Mouse (Mus musculus) bone marrow, adult 2 months (tissue): Measurements from ENCODE around the gene Gimap8. TPM values are rescaled to one million over a fixed set of nuclear protein-coding genes. Genes with fewer than 3 reads are reported as not detected.
A peak's percentile ranks its signal among the peaks of the same experiment; 100 is the strongest.

Source experiments
- H3K27ac ChIP-seq: fragments of 200-500 bp; 2 replicates; pipeline ENCODE4 v1.5.1; 2012; ENCODE audit warnings: low read depth, mild to moderate bottlenecking, control low read depth, inconsistent platforms, low read length; ENCODE audit not compliant: control insufficient read depth, poor library complexity, insufficient read depth
- H3K4me1 ChIP-seq: fragments of 200-500 bp; 2 replicates; pipeline ENCODE4 v1.6.1; 2011; ENCODE audit warnings: low read length; ENCODE audit not compliant: control insufficient read depth, insufficient read depth
- H3K4me3 ChIP-seq: fragments of 200-500 bp; replicated peaks from 2 replicates; pipeline ENCODE3; 2011; ENCODE audit warnings: mild to moderate bottlenecking, low read depth, low read length, control low read depth; ENCODE audit not compliant: control insufficient read depth
- CTCF ChIP-seq: fragments of 200-500 bp; IDR thresholded peaks from 2 replicates; pipeline ENCODE4 v1.5.1; 2011; ENCODE audit warnings: low read length, control low read depth; ENCODE audit not compliant: control insufficient read depth, insufficient read depth
- POLR2A ChIP-seq: fragments of 200-500 bp; IDR thresholded peaks from 2 replicates; pipeline ENCODE4 v1.6.1; 2011; ENCODE audit warnings: low read depth, mild to moderate bottlenecking, control low read depth, low read length, borderline replicate concordance; ENCODE audit not compliant: control insufficient read depth
- WGBS: fragments of 180-500 bp; shearing (Covaris S2); methylation state at CpG from one replicate; pipeline ENCODE4 v1.1.7; 2018; 5-methylcytosine and 5-hydroxymethylcytosine counted together
- polyA plus RNA-seq: library from polyadenylated mRNA; stranded (reverse); fragments of >200 nt; gene quantifications from 2 replicates; pipeline ENCODE4 v1.2.4, GENCODE M21; 2011; ENCODE audit warnings: low replicate concordance; ENCODE audit not compliant: missing spikeins, insufficient read depth, insufficient read length

The Gimap8 gene
- polyA plus RNA-seq, 1 experiment, result 15.1 TPM

GRCm38 (mm10) chr6:48696830-48697554, 50.0 kb downstream of the Gimap8 start:
- TF ChIP-seq POLR2A (no peak), CTCF (no peak)
- WGBS, result 80% methylated on average over 4 of the region's 4 CpGs
- Histone ChIP-seq H3K4me1 (peaks cover 6% of the 10 kb centered on the region), H3K4me3 (no peak overlapping the region), H3K27ac (no peak overlapping the region)

GRCm38 (mm10) chr6:48697555-48697930, 50.5 kb downstream of the Gimap8 start:
- Histone ChIP-seq H3K4me3 (no peak overlapping the region), H3K4me1 (peaks cover 6% of the 10 kb centered on the region), H3K27ac (no peak overlapping the region)
- 56% methylated on average over 1 of the region's 1 CpGs for WGBS
- TF ChIP-seq POLR2A (no peak), CTCF (no peak)

- WGBS, result 44% methylated on average over 7 of the region's 7 CpGs
- no peak for TF ChIP-seq CTCF
- no peak for TF ChIP-seq POLR2A
- Histone ChIP-seq H3K4me3 (no peak overlapping the region), H3K27ac (no peak overlapping the region), H3K4me1 (peaks cover 6% of the 10 kb centered on the region)
These were observed 51.2 kb downstream of the Gimap8 start for GRCm38 (mm10) chr6:48698066-48698856.

- H3K4me1 ChIP-seq, result peaks cover 6% of the 10 kb centered on the region
- H3K4me3 ChIP-seq, result no peak overlapping the region
- WGBS, result 7% methylated on average over 3 of the region's 3 CpGs
- TF ChIP-seq CTCF (no peak), POLR2A (no peak)
- H3K27ac ChIP-seq, result no peak overlapping the region
These were observed 51.9 kb downstream of the Gimap8 start for GRCm38 (mm10) chr6:48698888-48699287.

- TF ChIP-seq POLR2A (no peak), CTCF (no peak)
- Histone ChIP-seq H3K27ac (peak overlapping the region; percentile 82), H3K4me3 (no peak overlapping the region), H3K4me1 (peaks cover 4% of the 10 kb centered on the region)
- WGBS, result 12% methylated on average over 5 of the region's 5 CpGs
These were observed 53.4 kb downstream of the Gimap8 start for GRCm38 (mm10) chr6:48700251-48701075.

GRCm38 (mm10) chr6:48702146-48702545, 55.1 kb downstream of the Gimap8 start:
- WGBS, result 82% methylated on average over 7 of the region's 7 CpGs

GRCm38 (mm10) chr6:48702601-48703000, 55.6 kb downstream of the Gimap8 start:
- WGBS, result 75% methylated on average over 5 of the region's 5 CpGs
- Histone ChIP-seq H3K4me3 (no peak overlapping the region), H3K27ac (no peak overlapping the region), H3K4me1 (peaks cover 4% of the 10 kb centered on the region)
- TF ChIP-seq POLR2A, result no peak
- no peak for TF ChIP-seq CTCF

More at GRCm38 (mm10) chr6:48702146-48702545, 55.1 kb downstream of the Gimap8 start:
- peaks cover 4% of the 10 kb centered on the region for H3K4me1 ChIP-seq
- TF ChIP-seq CTCF (no peak), POLR2A (no peak)
- H3K27ac ChIP-seq, result no peak overlapping the region; the same call in 1 of the 2 replicates
- no peak overlapping the region for H3K4me3 ChIP-seq

- Histone ChIP-seq H3K27ac (no peak overlapping the region), H3K4me3 (no peak overlapping the region)
- TF ChIP-seq POLR2A, result no peak
- TF ChIP-seq CTCF, result no peak
These were observed 57.1 kb downstream of the Gimap8 start for GRCm38 (mm10) chr6:48704146-48704545.

More at GRCm38 (mm10) chr6:48704146-48704545, 57.1 kb downstream of the Gimap8 start:
- H3K4me1 ChIP-seq, result peaks cover 4% of the 10 kb centered on the region
